Mouse (Mus musculus): ENCODE data around the gene Chrm3. TPM values are rescaled to one million over a fixed set of nuclear protein-coding genes. Genes with fewer than 3 reads are reported as not detected.

Chrm3 gene
- polyA plus RNA-seq, 1 experiment = not detected

DNA sequence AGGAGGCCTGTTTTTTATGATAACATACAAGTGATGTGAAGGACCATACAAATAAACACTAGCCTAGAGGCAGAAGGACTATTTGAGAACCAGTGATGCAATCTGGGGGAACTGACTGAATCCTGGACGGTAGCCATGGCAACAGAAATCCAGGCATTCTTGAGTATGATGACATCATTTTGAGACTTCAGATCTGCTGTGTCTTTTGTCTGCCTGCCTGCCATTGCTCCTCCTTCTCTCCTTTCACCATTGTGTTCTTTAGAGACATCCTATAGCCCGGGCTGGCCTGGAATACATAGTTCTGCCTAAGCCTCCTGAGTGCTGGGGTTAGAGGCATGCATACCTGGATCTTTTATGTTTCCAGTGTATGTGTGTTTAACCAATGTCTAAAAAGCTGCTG, 430.7 kb downstream of the Chrm3 start:
- Histone ChIP-seq H3K4me2 (ENCODE audit: low read depth) (no peak overlapping the region), H3K4me3 (no peak overlapping the region), H3K36me3 (ENCODE audit: control insufficient read depth, insufficient read depth) (no peaks in the 10 kb centered on the region), H3K27me3 (ENCODE audit: control insufficient read depth, insufficient read depth, insufficient read length) (no peaks in the 10 kb centered on the region), H3K79me2 (ENCODE audit: control insufficient read depth, insufficient read depth) (no peaks in the 10 kb centered on the region), H3ac (ENCODE audit: control insufficient read depth, insufficient read length) (no peak overlapping the region)
- TF ChIP-seq MYOD1 (IDR thresholded peaks at IDR 0.05; ENCODE audit: control insufficient read depth in 1 of 3, insufficient read length in 2 of 3, low read depth in 2 of 3) (no peak), CEBPB (IDR thresholded peaks at IDR 0.05; ENCODE audit: insufficient read depth, poor library complexity, severe bottlenecking) (peak; percentile 55; the same call in 1 of the 2 replicates)

DNA sequence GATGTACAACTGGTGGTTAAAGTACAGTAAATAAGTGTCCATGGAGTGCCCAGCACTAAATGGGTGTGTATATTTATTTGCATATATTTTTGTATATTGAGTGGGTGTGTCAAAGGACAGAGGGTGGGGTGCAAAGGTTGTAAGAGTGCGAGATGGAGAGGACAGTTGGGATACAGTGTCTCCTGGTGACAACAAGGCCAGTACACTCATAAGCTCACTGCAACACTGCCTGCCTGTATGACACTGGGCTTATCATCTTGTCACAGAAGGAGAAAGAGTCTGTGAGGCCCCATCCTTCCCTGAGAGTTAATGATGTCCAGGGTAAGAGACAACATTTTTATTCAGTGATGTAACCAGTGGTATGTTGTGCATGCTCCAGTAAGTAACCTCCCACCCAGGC, 439.5 kb downstream of the Chrm3 start:
- H3K79me2 ChIP-seq (ENCODE audit: control insufficient read depth, insufficient read depth) = no peaks in the 10 kb centered on the region
- H3K4me3 ChIP-seq = no peak overlapping the region
- H3K36me3 ChIP-seq (ENCODE audit: control insufficient read depth, insufficient read depth) = no peaks in the 10 kb centered on the region
- TF ChIP-seq TCF12 (IDR thresholded peaks at IDR 0.05; ENCODE audit: insufficient read depth, poor library complexity, severe bottlenecking) (no peak), CEBPB (IDR thresholded peaks at IDR 0.05; ENCODE audit: insufficient read depth, poor library complexity, severe bottlenecking) (no peak), MAX (IDR thresholded peaks at IDR 0.05; ENCODE audit: low read depth) (no peak), REST (IDR thresholded peaks at IDR 0.05; ENCODE audit: insufficient read depth, insufficient read length) (no peak), USF1 (IDR thresholded peaks at IDR 0.05; ENCODE audit: low read depth) (no peak), TCF3 (IDR thresholded peaks at IDR 0.05; ENCODE audit: insufficient read length, low read depth) (no peak), MYOD1 (IDR thresholded peaks at IDR 0.05; ENCODE audit: control insufficient read depth in 1 of 3, insufficient read length in 2 of 3, low read depth in 2 of 3) (no peak), E2F4 (IDR thresholded peaks at IDR 0.05; ENCODE audit: insufficient read depth) (no peak), MYOG (IDR thresholded peaks at IDR 0.05; ENCODE audit: control insufficient read depth in 1 of 3, insufficient read depth in 1 of 3, insufficient read length in 2 of 3, low read depth in 2 of 3) (no peak), POLR2AphosphoS2 (IDR thresholded peaks at IDR 0.05; ENCODE audit: insufficient read length, low read depth) (no peak)
- H3K27me3 ChIP-seq (ENCODE audit: control insufficient read depth, insufficient read depth, insufficient read length) = no peaks in the 10 kb centered on the region
- no peak overlapping the region for H3K4me2 ChIP-seq (ENCODE audit: low read depth)
- H3ac ChIP-seq (ENCODE audit: control insufficient read depth, insufficient read length) = no peak overlapping the region

DNA sequence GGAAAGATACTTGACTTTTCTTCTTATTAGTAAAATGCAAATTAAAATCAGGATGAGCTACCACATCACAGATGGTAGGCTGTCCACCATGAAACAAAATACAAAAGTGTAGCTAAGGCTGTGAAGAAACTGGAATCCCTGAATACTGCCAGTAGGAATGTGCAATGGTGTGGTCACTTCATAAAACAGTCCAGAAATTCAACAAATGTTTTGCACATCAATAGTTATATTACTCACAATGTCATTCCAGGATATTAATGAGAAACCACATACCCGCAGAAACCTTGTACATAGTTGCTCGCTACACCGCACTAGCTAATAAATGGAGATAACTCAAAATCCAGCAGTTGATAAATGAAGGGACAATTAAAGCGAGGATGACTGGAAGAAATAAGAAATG, 447.9 kb downstream of the Chrm3 start:
- no peak overlapping the region for H3K4me2 ChIP-seq (ENCODE audit: low read depth)
- no peaks in the 10 kb centered on the region for H3K79me2 ChIP-seq (ENCODE audit: control insufficient read depth, insufficient read depth)
- no peaks in the 10 kb centered on the region for H3K36me3 ChIP-seq (ENCODE audit: control insufficient read depth, insufficient read depth)
- no peak overlapping the region for H3K4me3 ChIP-seq
- H3ac ChIP-seq (ENCODE audit: control insufficient read depth, insufficient read length) = no peak overlapping the region
- TF ChIP-seq POLR2AphosphoS2 (IDR thresholded peaks at IDR 0.05; ENCODE audit: insufficient read length, low read depth) (no peak), TCF12 (IDR thresholded peaks at IDR 0.05; ENCODE audit: insufficient read depth, poor library complexity, severe bottlenecking) (no peak), POLR2A (IDR thresholded peaks at IDR 0.05; ENCODE audit: insufficient read length, low read depth) (no peak), REST (IDR thresholded peaks at IDR 0.05; ENCODE audit: insufficient read depth, insufficient read length) (no peak), E2F4 (IDR thresholded peaks at IDR 0.05; ENCODE audit: insufficient read depth) (no peak), TCF3 (IDR thresholded peaks at IDR 0.05; ENCODE audit: insufficient read length, low read depth) (no peak), USF1 (IDR thresholded peaks at IDR 0.05; ENCODE audit: low read depth) (no peak), CEBPB (IDR thresholded peaks at IDR 0.05; ENCODE audit: insufficient read depth, poor library complexity, severe bottlenecking) (no peak), MYOG (IDR thresholded peaks at IDR 0.05; ENCODE audit: control insufficient read depth in 1 of 3, insufficient read depth in 1 of 3, insufficient read length in 2 of 3, low read depth in 2 of 3) (no peak)
- H3K27me3 ChIP-seq (ENCODE audit: control insufficient read depth, insufficient read depth, insufficient read length) = no peaks in the 10 kb centered on the region

DNA sequence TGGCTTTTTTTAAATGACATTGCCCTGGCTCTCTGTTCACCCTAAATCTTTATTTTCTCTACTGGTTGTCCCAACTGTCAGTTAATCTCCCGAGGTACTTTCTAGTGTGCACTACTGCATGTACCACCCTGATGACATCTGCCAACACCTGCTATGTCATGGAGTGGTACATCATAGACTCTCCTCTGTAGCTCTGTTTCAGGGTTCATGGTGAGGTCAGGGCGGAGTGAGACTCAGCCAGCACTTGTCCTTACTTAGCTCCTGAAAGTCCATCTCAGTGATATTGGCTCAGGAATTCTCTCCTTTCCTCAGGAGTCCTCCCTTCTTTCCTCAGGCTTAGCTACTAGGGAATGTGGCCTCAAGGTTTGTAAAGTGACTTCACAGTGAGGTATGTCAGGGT, 451.9 kb downstream of the Chrm3 start:
- H3K79me2 ChIP-seq (ENCODE audit: control insufficient read depth, insufficient read depth) = no peaks in the 10 kb centered on the region
- H3K27me3 ChIP-seq (ENCODE audit: control insufficient read depth, insufficient read depth, insufficient read length) = no peaks in the 10 kb centered on the region
- no peak overlapping the region for H3ac ChIP-seq (ENCODE audit: control insufficient read depth, insufficient read length)
- no peak overlapping the region for H3K4me2 ChIP-seq (ENCODE audit: low read depth)
- H3K36me3 ChIP-seq (ENCODE audit: control insufficient read depth, insufficient read depth) = no peaks in the 10 kb centered on the region
- no peak for TF ChIP-seq SRF (IDR thresholded peaks at IDR 0.05; ENCODE audit: control insufficient read depth, insufficient read length, low read depth)
- no peak for TF ChIP-seq TCF12 (IDR thresholded peaks at IDR 0.05; ENCODE audit: insufficient read depth, poor library complexity, severe bottlenecking)
- TF ChIP-seq USF1 (IDR thresholded peaks at IDR 0.05; ENCODE audit: low read depth) = no peak
- no peak for TF ChIP-seq CEBPB (IDR thresholded peaks at IDR 0.05; ENCODE audit: insufficient read depth, poor library complexity, severe bottlenecking)
- no peak for TF ChIP-seq POLR2A (IDR thresholded peaks at IDR 0.05; ENCODE audit: insufficient read length, low read depth)
- TF ChIP-seq POLR2AphosphoS2 (IDR thresholded peaks at IDR 0.05; ENCODE audit: insufficient read length, low read depth) = no peak
- no peak for TF ChIP-seq E2F4 (IDR thresholded peaks at IDR 0.05; ENCODE audit: insufficient read depth)
- H3K4me3 ChIP-seq = no peak overlapping the region

DNA sequence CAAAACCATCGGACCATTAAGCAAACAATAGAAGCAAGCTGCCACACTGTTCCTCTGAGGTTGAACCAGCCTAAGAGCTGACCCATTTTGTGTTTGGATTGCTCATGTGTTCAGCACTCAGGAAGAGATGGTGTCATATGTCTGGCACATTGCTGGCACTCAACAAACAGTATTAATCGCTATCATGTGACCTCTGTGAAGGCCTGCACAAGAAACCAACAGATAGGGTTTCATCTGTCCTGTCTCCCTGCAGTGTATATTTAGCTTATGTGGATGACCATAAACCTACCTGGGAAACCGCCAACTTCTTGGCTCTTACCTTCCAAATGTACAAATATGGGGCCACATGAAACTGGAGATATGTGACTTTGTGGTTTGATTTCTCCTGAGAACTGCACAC, 453.4 kb downstream of the Chrm3 start:
- Histone ChIP-seq H3ac (ENCODE audit: control insufficient read depth, insufficient read length) (no peak overlapping the region), H3K27me3 (ENCODE audit: control insufficient read depth, insufficient read depth, insufficient read length) (no peaks in the 10 kb centered on the region), H3K4me3 (no peak overlapping the region), H3K79me2 (ENCODE audit: control insufficient read depth, insufficient read depth) (no peaks in the 10 kb centered on the region), H3K4me2 (ENCODE audit: low read depth) (no peak overlapping the region), H3K36me3 (ENCODE audit: control insufficient read depth, insufficient read depth) (no peaks in the 10 kb centered on the region)
- peak; percentile 58 for TF ChIP-seq USF1 (IDR thresholded peaks at IDR 0.05; ENCODE audit: low read depth)
- no peak for TF ChIP-seq MYOG (IDR thresholded peaks at IDR 0.05; ENCODE audit: control insufficient read depth in 1 of 3, insufficient read depth in 1 of 3, insufficient read length in 2 of 3, low read depth in 2 of 3)

DNA sequence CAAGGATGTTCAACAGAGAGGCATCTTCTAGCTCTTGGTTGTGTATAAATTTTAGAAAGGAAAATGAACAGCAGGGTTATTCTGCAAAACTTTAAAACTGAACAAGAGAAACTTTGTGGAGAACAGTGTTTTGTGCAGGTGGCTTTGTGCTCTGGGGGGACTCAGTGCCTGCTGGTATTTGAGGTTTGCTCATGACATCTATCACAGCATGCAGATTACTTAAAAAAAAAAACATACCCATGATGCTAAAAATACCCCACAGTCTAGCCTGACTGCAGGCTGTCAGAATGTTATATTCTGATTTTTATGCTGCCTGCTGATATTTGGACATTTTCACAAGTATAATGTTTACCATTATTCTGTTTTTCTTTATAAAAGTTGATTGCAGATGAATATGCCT, 456.2 kb downstream of the Chrm3 start:
- H3ac ChIP-seq (ENCODE audit: control insufficient read depth, insufficient read length) = no peak overlapping the region
- H3K4me3 ChIP-seq = no peak overlapping the region
- no peaks in the 10 kb centered on the region for H3K27me3 ChIP-seq (ENCODE audit: control insufficient read depth, insufficient read depth, insufficient read length)
- no peaks in the 10 kb centered on the region for H3K36me3 ChIP-seq (ENCODE audit: control insufficient read depth, insufficient read depth)
- H3K79me2 ChIP-seq (ENCODE audit: control insufficient read depth, insufficient read depth) = no peaks in the 10 kb centered on the region
- TF ChIP-seq REST (IDR thresholded peaks at IDR 0.05; ENCODE audit: insufficient read depth, insufficient read length) = no peak
- no peak for TF ChIP-seq POLR2AphosphoS2 (IDR thresholded peaks at IDR 0.05; ENCODE audit: insufficient read length, low read depth)
- no peak for TF ChIP-seq USF1 (IDR thresholded peaks at IDR 0.05; ENCODE audit: low read depth)
- no peak overlapping the region for H3K4me2 ChIP-seq (ENCODE audit: low read depth)

Measured in myocyte (in vitro differentiated cells).